Mouse (Mus musculus) bone marrow macrophage, adult 2 months (primary cell): ENCODE data around the gene Adamts16.

Experiments
- CTCF ChIP-seq: IDR thresholded peaks from 2 replicates; pipeline ENCODE4 v1.5.1; 2012; ENCODE audit warnings: low read depth, mild to moderate bottlenecking, low read length, moderate library complexity
- POLR2A ChIP-seq: IDR thresholded peaks from 2 replicates; pipeline ENCODE4 v1.6.1; 2012; ENCODE audit warnings: mild to moderate bottlenecking, low read depth, low read length, borderline replicate concordance

DNA sequence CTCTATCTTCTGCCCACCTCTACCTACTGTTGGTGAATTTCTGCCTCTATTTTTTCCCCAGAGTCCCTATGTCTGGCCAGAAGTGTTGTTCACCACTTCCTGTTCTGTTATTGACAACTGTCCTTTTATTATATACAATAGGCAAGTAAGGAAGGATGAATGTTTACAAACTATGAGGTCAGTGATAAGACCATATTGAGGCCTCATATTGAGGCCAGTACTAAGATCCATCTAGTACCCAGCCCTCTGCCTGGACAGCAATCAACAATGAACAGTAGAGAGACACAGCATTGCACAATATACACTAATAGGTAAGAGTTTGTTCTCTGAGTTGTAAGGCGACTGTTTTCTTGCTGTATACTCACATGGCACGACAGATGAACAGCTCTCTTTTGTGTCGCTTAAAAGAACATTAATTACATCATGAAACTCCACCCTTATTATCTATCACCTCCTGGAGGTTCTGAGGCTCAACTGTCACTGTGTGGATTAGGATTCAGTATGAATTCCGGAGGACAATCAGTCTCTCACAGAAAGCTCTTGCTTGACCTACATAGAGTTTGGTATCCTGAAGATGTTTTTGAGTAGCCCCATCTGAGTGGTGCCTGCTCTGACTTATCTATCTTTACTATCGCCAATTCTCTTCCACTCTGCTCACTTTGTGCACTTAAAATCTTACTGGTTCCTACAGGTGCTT is 134.3 kb downstream of the Adamts16 start:
- TF ChIP-seq POLR2A, result no peak
- TF ChIP-seq CTCF, result no peak
